Mouse (Mus musculus) spleen, adult 2 months (tissue): ENCODE results near the gene Ate1. TPM values are rescaled to one million over a fixed set of nuclear protein-coding genes. Genes with fewer than 3 reads are reported as not detected.

Experiments
- DNase-seq, 2 experiments: peaks; one replicate each; pipeline versions ENCODE4 v3.0.0 to v3.0.0-alpha.2; 2012 to 2021; ENCODE audit warnings: low spot score in 2 of 2, low read depth in 1 of 2
- H3K27ac ChIP-seq: fragments of 200-500 bp; 2 replicates; pipeline ENCODE4 v1.5.1; 2012; ENCODE audit warnings: low read length, inconsistent platforms; ENCODE audit not compliant: insufficient read depth
- H3K27me3 ChIP-seq: fragments of 200-500 bp; 2 replicates; pipeline ENCODE4 v1.6.1; 2012; ENCODE audit warnings: mild to moderate bottlenecking, moderate library complexity, low read length, inconsistent platforms; ENCODE audit not compliant: control insufficient read depth, insufficient read depth
- H3K36me3 ChIP-seq: fragments of 200-500 bp; 2 replicates; pipeline ENCODE4 v1.6.1; 2012; ENCODE audit warnings: mild to moderate bottlenecking, low read length, inconsistent platforms; ENCODE audit not compliant: control insufficient read depth, insufficient read depth
- H3K4me1 ChIP-seq: fragments of 200-500 bp; 2 replicates; pipeline ENCODE4 v1.6.1; 2011; ENCODE audit warnings: inconsistent platforms; ENCODE audit not compliant: control insufficient read depth, insufficient read depth, insufficient read length
- H3K4me3 ChIP-seq: fragments of 200-500 bp; 2 replicates; pipeline ENCODE4 v1.5.1; 2011; ENCODE audit warnings: mild to moderate bottlenecking, inconsistent platforms; ENCODE audit not compliant: insufficient read depth, insufficient read length; ENCODE audit errors: extremely low read depth
- CTCF ChIP-seq: fragments of 200-500 bp; IDR thresholded peaks from 2 replicates; pipeline ENCODE4 v1.5.1; 2011; ENCODE audit warnings: mild to moderate bottlenecking, inconsistent platforms; ENCODE audit not compliant: insufficient read depth, insufficient read length, insufficient replicate concordance; ENCODE audit errors: extremely low read depth
- POLR2A ChIP-seq: fragments of 200-500 bp; IDR thresholded peaks from 2 replicates; pipeline ENCODE4 v1.6.1; 2011; ENCODE audit warnings: low read depth, low read length, inconsistent platforms
- WGBS: fragments of 180-500 bp; shearing (Covaris S2); methylation state at CpG from one replicate; pipeline ENCODE4 v1.1.7; 2018; 5-methylcytosine and 5-hydroxymethylcytosine counted together
- polyA plus RNA-seq: library from polyadenylated mRNA; depleted of rRNA; stranded (reverse); fragments of >200 nt; gene quantifications from 2 replicates; pipeline ENCODE4 v1.2.3, GENCODE M21; 2012; rRNA removed

Ate1 gene
- polyA plus RNA-seq: 4.2 and 5.3 TPM in 2 replicates

GRCm38 (mm10) chr7:130520049-130520425 lies at the start of gene Ate1:
Gene Ate1 (minus strand): TSS chr7:130520369.
- Histone ChIP-seq H3K36me3 (no peaks in the 10 kb centered on the region), H3K4me3 (peak within 1 kb of the TSS; percentile 96), H3K4me1 (peaks cover 5% of the 10 kb centered on the region), H3K27me3 (no peaks in the 10 kb centered on the region), H3K27ac (peak within 1 kb of the TSS; percentile 78)
- DNase-seq: no peak
- no peak for TF ChIP-seq POLR2A
- no peak for TF ChIP-seq CTCF
- WGBS: 23% methylated on average over 20 of the region's 20 CpGs

DNA sequence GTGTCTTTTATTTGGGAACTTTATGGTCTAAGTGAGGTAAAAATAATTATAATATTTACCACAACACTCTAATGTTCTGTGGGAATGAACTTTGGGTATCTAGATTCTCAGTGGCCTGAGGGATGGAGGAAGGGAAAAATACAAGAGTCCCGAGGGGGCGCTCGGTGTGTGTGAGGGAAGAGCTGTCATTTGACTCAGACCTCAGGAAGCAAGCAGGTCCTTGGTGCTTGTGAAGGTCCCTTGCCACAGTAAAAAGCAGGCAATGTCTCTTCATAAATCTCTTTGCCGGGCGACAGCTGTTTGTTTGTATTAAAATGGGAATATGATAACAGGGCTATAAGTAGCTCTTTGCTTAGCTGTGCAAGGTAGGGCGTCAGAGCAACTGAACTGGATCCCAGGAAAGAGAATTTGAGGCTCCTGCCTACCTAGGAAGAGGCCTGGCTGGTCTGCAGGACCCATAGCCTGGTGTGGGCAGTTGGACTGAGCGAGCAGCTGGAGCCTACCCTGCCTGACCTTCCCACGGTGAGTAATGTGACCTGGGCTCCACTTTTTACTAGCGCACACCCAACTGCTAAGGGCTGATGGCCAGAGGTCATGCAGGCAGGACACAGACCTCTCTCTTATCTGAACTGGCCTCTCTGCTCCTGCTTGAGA lies 48.7 kb upstream of the Ate1 start:
- H3K4me1 ChIP-seq: no peaks in the 10 kb centered on the region
- no peak overlapping the region for H3K27ac ChIP-seq
- H3K4me3 ChIP-seq: no peak overlapping the region
- DNase-seq: no peak
- WGBS: 84% methylated on average over 9 of the region's 9 CpGs
- H3K27me3 ChIP-seq: no peaks in the 10 kb centered on the region
- no peaks in the 10 kb centered on the region for H3K36me3 ChIP-seq
- no peak for TF ChIP-seq POLR2A
- no peak for TF ChIP-seq CTCF

DNA sequence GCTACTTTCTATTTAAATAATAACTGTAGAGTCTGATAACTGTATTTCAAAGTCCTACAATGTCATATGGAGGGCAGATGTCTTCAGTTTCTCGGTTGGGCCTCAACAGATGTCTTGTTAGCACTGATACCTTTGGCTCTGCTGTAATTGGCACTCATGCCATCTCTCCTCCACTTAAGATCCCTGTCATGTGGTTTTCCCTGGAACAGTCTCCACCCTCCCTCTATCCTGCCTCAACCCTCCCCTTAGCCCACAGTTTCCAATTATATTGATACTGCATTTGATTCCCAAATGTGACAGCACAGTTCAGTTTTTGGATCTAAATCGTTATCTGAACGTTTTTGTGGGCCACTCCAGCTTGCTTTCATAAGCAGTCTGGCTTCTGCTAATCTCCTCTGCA lies 44.4 kb upstream of the Ate1 start:
- WGBS: 69% methylated on average over 3 of the region's 3 CpGs
- H3K36me3 ChIP-seq: no peaks in the 10 kb centered on the region
- TF ChIP-seq CTCF (no peak), POLR2A (no peak)
- no peaks in the 10 kb centered on the region for H3K27me3 ChIP-seq
- no peak overlapping the region for H3K27ac ChIP-seq
- H3K4me1 ChIP-seq: no peaks in the 10 kb centered on the region
- H3K4me3 ChIP-seq: no peak overlapping the region
- no peak for DNase-seq

- DNase-seq: no peak
- no peak overlapping the region for H3K27ac ChIP-seq
- no peaks in the 10 kb centered on the region for H3K27me3 ChIP-seq
- TF ChIP-seq POLR2A (no peak), CTCF (no peak)
- H3K36me3 ChIP-seq: no peaks in the 10 kb centered on the region
- WGBS: 69% methylated on average over 4 of the region's 4 CpGs
- H3K4me1 ChIP-seq: no peaks in the 10 kb centered on the region
- H3K4me3 ChIP-seq: no peak overlapping the region
These were observed 43.7 kb upstream of the Ate1 start for GRCm38 (mm10) chr7:130563880-130564279.

- DNase-seq: no peak
- H3K4me1 ChIP-seq: no peaks in the 10 kb centered on the region
- TF ChIP-seq CTCF (no peak), POLR2A (no peak)
- H3K36me3 ChIP-seq: no peaks in the 10 kb centered on the region
- H3K27me3 ChIP-seq: no peaks in the 10 kb centered on the region
- H3K27ac ChIP-seq: no peak overlapping the region
- H3K4me3 ChIP-seq: no peak overlapping the region
- 93% methylated on average over 4 of the region's 4 CpGs for WGBS
These were observed 43.1 kb upstream of the Ate1 start for GRCm38 (mm10) chr7:130563276-130563675.

DNA sequence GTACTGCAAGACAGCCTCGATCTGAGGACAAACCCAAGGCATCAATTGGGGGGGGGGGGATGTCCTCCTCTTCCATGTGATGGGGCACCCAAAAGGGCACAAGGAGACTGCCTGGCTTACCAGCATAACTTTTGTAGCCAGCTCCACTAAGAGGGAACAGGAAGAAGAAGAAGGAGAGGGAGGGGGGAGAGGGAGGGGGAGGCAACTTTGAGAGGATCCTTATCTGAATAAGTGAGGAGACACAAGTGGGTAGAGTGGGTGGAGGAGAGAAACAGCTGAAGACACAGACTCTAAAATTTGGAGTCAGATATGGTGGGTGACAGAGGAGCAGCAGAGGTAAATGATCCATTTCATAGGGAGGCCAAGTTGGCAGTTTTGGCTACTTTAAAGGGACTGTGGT lies 40.8 kb upstream of the Ate1 start:
- no peak for TF ChIP-seq POLR2A
- TF ChIP-seq CTCF: no peak
- H3K27me3 ChIP-seq: no peaks in the 10 kb centered on the region
- no peak for DNase-seq
- H3K27ac ChIP-seq: no peak overlapping the region
- H3K36me3 ChIP-seq: no peaks in the 10 kb centered on the region
- no peaks in the 10 kb centered on the region for H3K4me1 ChIP-seq
- H3K4me3 ChIP-seq: no peak overlapping the region
- WGBS: 38% methylated on average over 1 of the region's 1 CpGs

GRCm38 (mm10) chr7:130558592-130558991 lies 38.4 kb upstream of the Ate1 start:
- DNase-seq: no peak
- Histone ChIP-seq H3K27me3 (no peaks in the 10 kb centered on the region), H3K27ac (no peak overlapping the region), H3K36me3 (no peaks in the 10 kb centered on the region), H3K4me3 (no peak overlapping the region), H3K4me1 (no peaks in the 10 kb centered on the region)
- TF ChIP-seq POLR2A: no peak
- TF ChIP-seq CTCF: no peak
- WGBS: 93% methylated on average over 4 of the region's 4 CpGs

- TF ChIP-seq CTCF (no peak), POLR2A (no peak)
- Histone ChIP-seq H3K27me3 (no peaks in the 10 kb centered on the region), H3K27ac (no peak overlapping the region), H3K4me1 (no peaks in the 10 kb centered on the region), H3K36me3 (no peaks in the 10 kb centered on the region), H3K4me3 (no peak overlapping the region)
- no peak for DNase-seq
- WGBS: 74% methylated on average over 5 of the region's 5 CpGs
These were observed 35.4 kb upstream of the Ate1 start for GRCm38 (mm10) chr7:130555597-130555996.
